Mouse (Mus musculus) myocyte (in vitro differentiated cells): Measurements from ENCODE around the gene Nudt10.

ENCODE experiments used
- CEBPB ChIP-seq: IDR thresholded peaks from 2 replicates; pipeline ENCODE4 v1.6.1; 2011; ENCODE audit warnings: mild to moderate bottlenecking, moderate library complexity; ENCODE audit not compliant: poor library complexity, insufficient read depth, severe bottlenecking
- E2F4 ChIP-seq: IDR thresholded peaks from one replicate; pipeline ENCODE4 v1.6.1; 2011; ENCODE audit warnings: mild to moderate bottlenecking, control low read depth, moderate library complexity; ENCODE audit not compliant: insufficient read depth
- MAX ChIP-seq: IDR thresholded peaks from one replicate; pipeline ENCODE4 v1.6.1; 2011; ENCODE audit warnings: low read depth, mild to moderate bottlenecking, control low read depth
- MYOD1 ChIP-seq, 3 experiments: IDR thresholded peaks; one replicate each; pipeline ENCODE4 v1.6.1; 2011; ENCODE audit warnings: control low read depth in 2 of 3, low read depth in 2 of 3, mild to moderate bottlenecking in 2 of 3, moderate library complexity in 1 of 3; ENCODE audit not compliant: insufficient read length in 2 of 3, control insufficient read depth in 1 of 3
- MYOG ChIP-seq, 3 experiments: IDR thresholded peaks; one replicate each; pipeline ENCODE4 v1.6.1; 2011; ENCODE audit warnings: control low read depth in 2 of 3, low read depth in 2 of 3, mild to moderate bottlenecking in 2 of 3; ENCODE audit not compliant: insufficient read length in 2 of 3, control insufficient read depth in 1 of 3, insufficient read depth in 1 of 3
- POLR2A ChIP-seq: IDR thresholded peaks from one replicate; pipeline ENCODE4 v1.6.1; 2011; ENCODE audit warnings: low read depth, mild to moderate bottlenecking, control low read depth, moderate library complexity; ENCODE audit not compliant: insufficient read length
- POLR2AphosphoS2 ChIP-seq: IDR thresholded peaks from one replicate; pipeline ENCODE4 v1.6.1; 2011; ENCODE audit warnings: low read depth, control low read depth; ENCODE audit not compliant: insufficient read length
- REST ChIP-seq: IDR thresholded peaks from one replicate; pipeline ENCODE4 v1.6.1; 2011; ENCODE audit warnings: mild to moderate bottlenecking, control low read depth, moderate library complexity; ENCODE audit not compliant: insufficient read depth, insufficient read length
- SRF ChIP-seq: IDR thresholded peaks from one replicate; pipeline ENCODE4 v1.6.1; 2011; ENCODE audit warnings: low read depth; ENCODE audit not compliant: control insufficient read depth, insufficient read length
- TCF12 ChIP-seq: IDR thresholded peaks from one replicate; pipeline ENCODE4 v1.6.1; 2011; ENCODE audit warnings: mild to moderate bottlenecking, control low read depth; ENCODE audit not compliant: poor library complexity, insufficient read depth, severe bottlenecking
- TCF3 ChIP-seq: IDR thresholded peaks from one replicate; pipeline ENCODE4 v1.6.1; 2011; ENCODE audit warnings: low read depth, control low read depth; ENCODE audit not compliant: insufficient read length
- USF1 ChIP-seq: IDR thresholded peaks from one replicate; pipeline ENCODE4 v1.6.1; 2011; ENCODE audit warnings: low read depth, mild to moderate bottlenecking, control low read depth, moderate library complexity

GRCm38 (mm10) chrX:6171718-6172117, 1.1 kb downstream of the Nudt10 start:
- TF ChIP-seq CEBPB (no peak), USF1 (no peak), POLR2A (no peak), POLR2AphosphoS2 (no peak), SRF (no peak), MYOG (IDR thresholded peaks at IDR 0.05; ENCODE audit: control insufficient read depth in 1 of 3, insufficient read depth in 1 of 3, insufficient read length in 2 of 3, low read depth in 2 of 3) (no peak), E2F4 (no peak), MYOD1 (IDR thresholded peaks at IDR 0.05; ENCODE audit: control insufficient read depth in 1 of 3, insufficient read length in 2 of 3, low read depth in 2 of 3) (no peak), TCF3 (no peak), TCF12 (no peak), MAX (no peak), REST (no peak)
